Mouse (Mus musculus) heart, adult 18-20 months (tissue): Measurements from ENCODE around the gene Klk11. TPM values are rescaled to one million over a fixed set of nuclear protein-coding genes. Genes with fewer than 3 reads are reported as not detected.

ENCODE experiments used
- DNase-seq, 2 experiments: peaks; one replicate each; pipeline ENCODE4 v3.0.0; 2021 to 2022; ENCODE audit warnings: mixed read lengths in 1 of 2
- total RNA-seq, 2 experiments: library from RNA; stranded (reverse); gene quantifications; 2 replicates each; pipeline ENCODE4 v1.2.3; 2021

Klk11 gene
- total RNA-seq, 2 experiments from 2014 or later = 0.30 TPM; not detected in 1

GRCm38 (mm10) chr7:43796355-43796754 is 22.0 kb downstream of the Klk11 start:
- peak in 1 of 2 experiments; percentile 29 for DNase-seq

GRCm38 (mm10) chr7:43797333-43797769 is 22.9 kb downstream of the Klk11 start, which contains the start of gene Klk8:
Gene Klk8, plus strand, starts transcription at chr7:43797577.
- peak; percentile 49 to 51 for DNase-seq

GRCm38 (mm10) chr7:43797844-43798462 is 23.5 kb downstream of the Klk11 start:
- peak; percentile 37 to 63 for DNase-seq

GRCm38 (mm10) chr7:43799876-43800275 is 25.5 kb downstream of the Klk11 start:
- no peak for DNase-seq

- no peak for DNase-seq
Observed at GRCm38 (mm10) chr7:43810994-43811393, 36.6 kb downstream of the Klk11 start, which contains the start of gene Klk7. Gene Klk7, plus strand, starts transcription at chr7:43811294.

- no peak for DNase-seq
Observed at GRCm38 (mm10) chr7:43815211-43815610, 40.8 kb downstream of the Klk11 start.

GRCm38 (mm10) chr7:43816746-43817145 is 42.3 kb downstream of the Klk11 start:
- DNase-seq = no peak

GRCm38 (mm10) chr7:43821581-43821980 is 47.2 kb downstream of the Klk11 start:
- no peak for DNase-seq

GRCm38 (mm10) chr7:43824199-43824598 is 49.8 kb downstream of the Klk11 start, which contains the start of gene Klk6:
Gene Klk6, plus strand, starts transcription at chr7:43824499.
- no peak for DNase-seq

GRCm38 (mm10) chr7:43826056-43826455 is 51.7 kb downstream of the Klk11 start:
- DNase-seq = no peak

- no peak for DNase-seq
Observed at GRCm38 (mm10) chr7:43827706-43828105, 53.3 kb downstream of the Klk11 start.

Other genes starting within 250 kb of the Klk11 start
- gene Cd33, start 230.2 kb upstream of the Klk11 start, total RNA-seq = 1 to 10 TPM; 2.3 to 3.0 TPM
- gene Zfp658, start 212.3 kb upstream of the Klk11 start, total RNA-seq = under 1 TPM; 0.79 to 0.85 TPM
- gene Zfp719, start 195.0 kb upstream of the Klk11 start, total RNA-seq = 1 to 10 TPM; 4.4 to 8.2 TPM
- gene Zfp819, start 167.4 kb upstream of the Klk11 start, total RNA-seq = not detected
- not detected for gene Ceacam18, start 139.9 kb upstream of the Klk11 start, total RNA-seq
- 1 to 10 TPM; 1.4 to 1.6 TPM for gene Siglece, start 114.4 kb upstream of the Klk11 start, total RNA-seq
- gene Ctu1, start 102.6 kb upstream of the Klk11 start, total RNA-seq = 1 to 10 TPM; 2.7 to 3.1 TPM
- under 1 TPM; 0.23 to 0.47 TPM for gene Klk14, start 84.2 kb upstream of the Klk11 start, total RNA-seq
- gene Klk13, start 62.0 kb upstream of the Klk11 start, total RNA-seq = not detected
- gene Klk12, start 5.7 kb upstream of the Klk11 start, total RNA-seq = not detected
- under 1 TPM; 0.20 to 0.49 TPM for gene Klk10, start 6.4 kb downstream of the Klk11 start, total RNA-seq
- gene Klk9, start 17.3 kb downstream of the Klk11 start, total RNA-seq = not detected
- gene Klk8, start 23.0 kb downstream of the Klk11 start, total RNA-seq = 10 to 100 TPM in 1 of 2 experiments, 1 to 10 TPM in 1; 8.9 to 10.2 TPM
- not detected for gene Klk7, start 36.7 kb downstream of the Klk11 start, total RNA-seq
- not detected for gene Klk6, start 49.9 kb downstream of the Klk11 start, total RNA-seq
- not detected for gene Klk5, start 67.4 kb downstream of the Klk11 start, total RNA-seq
- not detected for gene Klk4, start 106.6 kb downstream of the Klk11 start, total RNA-seq
- gene Klk15, start 159.1 kb downstream of the Klk11 start, total RNA-seq = not detected
- gene Klk1b8, start 176.1 kb downstream of the Klk11 start, total RNA-seq = not detected
- not detected for gene Klk1b1, start 192.1 kb downstream of the Klk11 start, total RNA-seq
- gene Klk1b9, start 201.5 kb downstream of the Klk11 start, total RNA-seq = not detected
- not detected for gene Klk1b11, start 221.3 kb downstream of the Klk11 start, total RNA-seq
- 1 to 10 TPM; 2.8 to 4.1 TPM for gene Klk1b26, start 237.6 kb downstream of the Klk11 start, total RNA-seq